Mouse (Mus musculus): ENCODE data around the gene Cdkn2c.
"Not testable (repeated sequence)": the region's sequence is repeated elsewhere in the genome, so short reads cannot be mapped to it uniquely, and the experiment has no call there.

Cdkn2c gene

GRCm38 (mm10) chr4:109666461-109667269, at the start of gene Cdkn2c:
Gene Cdkn2c, minus strand, starts transcription at chr4:109667189.
- DNase-seq: peak; percentile 92

- DNase-seq: no peak
Measured at GRCm38 (mm10) chr4:109705349-109705748, 38.4 kb upstream of the Cdkn2c start.

- DNase-seq: peak; percentile 69
Measured at GRCm38 (mm10) chr4:109703568-109703967, 36.6 kb upstream of the Cdkn2c start.

DNA sequence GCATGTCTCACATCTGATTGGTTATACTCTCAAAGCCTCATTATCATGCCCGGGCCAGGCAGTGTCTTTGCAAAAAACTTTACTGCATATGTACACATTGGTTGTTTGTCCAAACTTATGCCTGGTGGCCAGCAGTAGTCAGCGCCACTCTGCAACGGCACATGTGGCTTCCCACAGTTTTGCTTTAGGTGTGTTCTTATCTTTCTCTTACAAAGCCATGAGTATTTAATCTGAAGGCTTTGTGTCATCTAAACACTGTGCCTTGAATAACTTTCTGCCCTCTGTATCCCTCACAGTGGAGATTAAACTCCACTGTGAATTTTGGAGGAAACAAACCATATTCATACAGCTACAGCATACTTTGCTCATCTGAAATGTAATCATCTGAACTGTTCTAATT, 33.7 kb upstream of the Cdkn2c start:
- DNase-seq: not testable (repeated sequence)

DNA sequence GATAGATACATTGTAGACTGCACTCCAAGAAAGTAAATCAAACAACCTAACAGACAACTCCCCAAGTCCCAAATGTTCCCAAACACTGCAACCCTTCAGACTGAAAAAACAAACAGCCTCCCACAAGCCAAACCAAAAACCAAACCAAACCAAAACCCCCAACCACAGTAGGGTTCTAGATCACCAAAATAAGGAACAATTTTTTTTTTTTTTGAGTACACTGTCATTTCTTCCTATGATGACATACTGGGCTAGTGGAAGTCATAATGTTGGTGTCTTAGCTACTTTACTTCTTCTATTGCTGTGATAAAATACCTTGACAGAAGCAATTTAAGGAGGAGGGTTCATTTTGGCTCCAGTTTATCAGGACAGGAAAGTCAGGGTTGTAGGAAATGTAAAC, 25.7 kb upstream of the Cdkn2c start:
- DNase-seq: no peak

- DNase-seq: no peak
Measured at GRCm38 (mm10) chr4:109683561-109683960, 16.6 kb upstream of the Cdkn2c start.

DNA sequence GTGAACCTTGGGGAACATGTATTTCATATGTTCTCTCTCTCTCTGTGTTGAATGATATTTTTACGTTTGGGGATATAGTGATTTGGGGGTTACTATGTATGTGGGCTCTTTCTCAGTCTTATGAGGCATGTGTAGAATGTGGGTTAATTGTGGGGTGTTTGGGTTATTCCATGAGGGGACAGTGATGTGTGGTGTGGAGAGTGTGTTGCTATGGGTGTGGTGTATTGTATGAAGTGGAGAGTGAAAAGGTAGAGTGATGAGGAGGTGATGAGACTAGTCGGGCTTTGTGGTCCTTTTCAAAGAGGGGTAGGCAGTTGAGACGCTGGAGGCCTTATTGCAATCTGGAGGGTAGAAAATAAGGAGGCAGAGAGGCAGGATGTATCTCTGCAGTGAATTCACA, 10.2 kb upstream of the Cdkn2c start:
- DNase-seq: no peak

GRCm38 (mm10) chr4:109676218-109677215, 9.5 kb upstream of the Cdkn2c start, which contains the start of gene Faf1:
Gene Faf1, plus strand, starts transcription at chr4:109676588.
- DNase-seq: peak; percentile 99

- DNase-seq: no peak
Measured at GRCm38 (mm10) chr4:109674097-109674496, 7.1 kb upstream of the Cdkn2c start.

DNA sequence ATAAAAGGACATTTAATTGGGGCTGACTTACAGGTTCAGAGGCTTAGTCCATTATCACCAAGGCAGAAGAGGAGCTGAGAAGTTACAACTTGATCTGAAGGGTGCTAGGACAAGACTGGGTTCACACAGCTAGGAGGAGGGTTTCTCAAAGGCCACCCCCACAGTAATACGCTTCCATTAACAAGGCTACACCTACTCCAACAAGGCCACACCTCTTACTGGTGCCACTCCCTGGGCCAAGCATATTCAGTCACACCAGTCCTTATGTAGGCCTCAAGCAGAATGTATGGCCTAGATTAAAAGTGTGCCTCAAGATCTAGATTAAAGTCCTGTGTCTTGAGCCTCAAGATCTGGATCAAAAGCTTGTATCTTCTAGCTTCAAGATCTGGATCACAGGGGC, 5.0 kb upstream of the Cdkn2c start:
- DNase-seq: no peak

GRCm38 (mm10) chr4:109670213-109670612, 3.2 kb upstream of the Cdkn2c start:
- DNase-seq: peak; percentile 30

GRCm38 (mm10) chr4:109667518-109667917, 529 bp upstream of the Cdkn2c start:
- no peak for DNase-seq

DNA sequence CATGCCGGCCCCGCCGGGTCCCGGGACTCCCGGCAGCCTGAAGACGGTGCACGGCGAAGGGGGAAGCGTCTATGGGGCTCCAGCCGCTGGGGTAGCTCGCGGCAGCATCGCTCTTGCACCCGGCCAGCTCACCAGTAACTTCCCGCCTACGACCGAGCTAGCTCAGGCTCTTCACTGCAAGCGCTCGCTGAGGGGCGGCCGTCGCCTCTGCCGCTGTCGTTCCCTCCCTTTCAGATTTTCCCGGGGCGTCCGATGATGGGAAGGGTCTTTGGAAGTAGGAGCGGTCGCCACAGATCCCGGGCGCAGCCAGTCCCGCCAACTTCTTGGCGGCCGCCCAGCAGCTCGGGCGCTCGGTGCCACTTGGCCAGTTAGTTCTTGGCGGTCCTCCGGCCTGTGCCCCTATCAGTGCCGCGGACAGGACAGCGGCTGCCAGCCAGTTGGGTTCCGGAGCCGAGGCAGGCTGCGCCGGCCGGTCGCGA, 968 bp downstream of the Cdkn2c start:
- DNase-seq: peak; percentile 59

DNA sequence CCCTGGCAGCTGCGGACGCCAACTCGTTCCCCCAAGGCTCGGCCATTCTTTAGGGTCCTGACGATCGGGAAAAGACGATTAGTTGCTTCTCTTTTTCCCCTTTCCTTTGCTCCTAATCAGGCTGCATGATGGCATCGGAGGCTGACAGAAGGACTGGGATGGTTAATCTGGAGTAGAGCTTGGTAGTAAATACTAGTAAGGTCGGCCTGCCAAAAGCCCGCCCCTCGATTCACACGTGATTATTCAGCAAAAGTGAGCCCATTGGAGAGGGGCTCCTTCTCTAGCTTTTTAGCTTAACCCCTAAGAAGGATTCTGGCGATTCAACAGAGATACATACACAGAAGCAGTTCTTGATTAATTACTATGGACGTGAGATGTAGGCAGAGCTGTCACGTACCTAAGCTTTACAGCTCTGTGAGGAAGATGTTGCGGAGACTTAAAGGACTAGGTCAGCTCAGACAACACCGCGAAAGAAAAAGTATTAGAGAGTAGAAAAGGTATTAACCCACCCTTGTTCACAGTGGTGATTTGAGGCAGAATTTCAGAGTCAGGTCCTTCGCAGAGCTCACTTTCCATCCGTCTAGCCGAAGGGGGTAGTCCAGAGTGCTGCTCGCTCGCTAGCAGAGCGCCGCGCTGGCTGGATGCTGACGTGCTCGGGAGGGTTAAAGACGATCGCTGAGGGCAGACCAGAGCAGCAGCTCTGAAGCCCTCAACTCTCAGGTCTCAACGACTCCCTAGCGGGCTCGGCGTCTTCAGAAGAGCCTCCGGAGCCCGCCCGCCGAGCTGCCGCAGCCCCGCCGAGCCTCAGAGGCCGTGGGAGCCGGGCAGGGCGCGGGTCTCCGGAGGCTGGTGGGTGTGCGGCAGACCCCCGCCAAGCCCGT, 1.6 kb downstream of the Cdkn2c start:
- peak; percentile 78 for DNase-seq

DNA sequence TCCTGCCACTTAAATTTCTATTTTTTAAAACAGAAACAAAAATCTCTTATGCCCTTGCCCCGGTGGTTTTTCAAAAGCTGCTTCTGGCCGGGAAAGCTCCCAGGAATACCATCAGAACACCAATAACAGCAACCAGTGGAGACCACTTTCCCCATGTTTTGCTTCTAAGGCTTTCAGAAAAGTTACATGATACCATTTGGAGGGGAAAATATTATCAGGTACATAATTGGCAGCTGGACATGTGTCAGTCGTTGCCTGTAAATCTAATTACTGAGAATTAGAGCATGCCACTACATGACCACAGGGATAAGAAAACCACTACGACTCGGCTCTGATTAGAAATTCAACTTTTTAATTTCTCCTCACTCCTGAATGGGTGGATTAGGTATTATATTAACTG, 2.9 kb downstream of the Cdkn2c start:
- DNase-seq: no peak

- DNase-seq: no peak
Measured at GRCm38 (mm10) chr4:109662271-109662670, 4.7 kb downstream of the Cdkn2c start.

- DNase-seq: no peak
Measured at GRCm38 (mm10) chr4:109661183-109661582, 5.8 kb downstream of the Cdkn2c start.

GRCm38 (mm10) chr4:109660568-109660967, 6.4 kb downstream of the Cdkn2c start:
- DNase-seq: no peak

DNA sequence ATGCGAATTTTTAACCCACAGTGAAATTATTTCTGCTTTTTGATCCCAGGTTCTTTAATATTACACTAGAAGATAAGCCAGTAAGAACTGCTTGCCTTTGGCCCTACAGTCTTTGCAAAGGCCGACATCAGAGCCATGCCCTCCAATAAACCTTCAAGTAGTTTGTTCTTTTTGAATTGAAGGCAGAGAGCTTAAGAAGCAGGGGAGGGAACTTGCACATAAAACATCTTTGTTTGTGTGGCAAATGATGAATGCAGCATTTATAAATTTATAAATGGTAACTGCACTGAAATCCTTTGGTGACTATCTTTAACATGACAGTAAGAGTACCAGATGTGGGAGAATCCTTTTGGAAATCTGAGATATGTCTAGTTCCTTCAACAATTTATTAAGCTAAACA, 7.4 kb downstream of the Cdkn2c start:
- no peak for DNase-seq

DNA sequence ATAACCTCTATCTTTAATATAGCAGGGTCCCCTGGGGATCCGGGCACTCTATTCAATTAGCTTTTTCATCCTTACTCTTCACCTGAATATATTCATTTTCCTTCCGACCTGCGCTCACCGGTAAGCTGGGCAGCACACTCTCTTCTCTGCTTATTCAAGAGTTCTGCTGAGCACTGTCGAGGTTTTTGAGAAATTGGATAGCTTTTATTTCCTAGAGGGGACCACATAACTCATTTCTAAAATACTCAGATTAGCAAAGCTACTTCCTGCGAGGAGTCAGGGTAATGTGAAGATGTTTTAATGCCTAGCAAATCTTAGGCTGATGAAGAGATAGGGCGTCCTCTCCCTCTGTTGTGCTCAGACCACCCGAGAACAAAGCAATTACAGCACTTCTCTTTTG, 8.2 kb downstream of the Cdkn2c start:
- DNase-seq: no peak

DNA sequence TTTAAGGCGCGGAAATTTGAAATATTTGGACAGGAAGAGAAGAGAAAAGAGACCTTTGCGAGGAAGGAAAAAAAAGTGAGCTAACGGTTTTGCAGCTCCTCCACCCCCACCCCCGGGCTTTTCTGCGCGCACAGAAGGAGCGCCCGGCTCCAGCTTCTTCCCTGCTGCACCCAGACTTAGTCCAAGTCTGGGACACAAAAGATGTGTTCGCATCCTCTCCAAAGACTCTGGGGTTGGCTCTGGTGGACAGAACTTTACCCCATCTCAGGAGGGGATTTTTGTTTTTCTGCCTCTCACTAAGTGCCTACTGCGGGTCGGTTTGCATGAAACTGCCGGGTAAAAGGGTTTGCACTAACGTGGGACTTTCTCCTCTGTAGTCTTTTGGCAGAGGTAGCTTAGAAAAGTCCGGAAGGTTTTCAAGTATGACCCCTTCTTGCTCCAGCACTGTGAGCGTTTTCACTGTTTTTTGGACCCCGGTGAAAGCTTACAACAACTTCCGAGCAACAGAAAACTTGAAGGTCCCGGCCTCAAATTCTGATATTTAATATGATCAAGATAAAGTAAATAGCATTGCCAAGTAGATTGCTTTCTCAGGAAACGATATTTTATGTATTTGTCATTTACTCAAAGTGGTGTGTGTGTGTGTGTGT, 9.0 kb downstream of the Cdkn2c start:
- DNase-seq: no peak

Measured in kidney, adult 9 months (tissue).